Mouse (Mus musculus) ES-Bruce4 (cell line): ENCODE results near the gene 6330403K07Rik. TPM values are rescaled to one million over a fixed set of nuclear protein-coding genes. Genes with fewer than 3 reads are reported as not detected.
A peak's percentile ranks its signal among the peaks of the same experiment; 100 is the strongest.

Experiments used
- H3K27ac ChIP-seq: 2 replicates; pipeline ENCODE4 v1.5.1; 2012; ENCODE audit warnings: low read length, inconsistent platforms; ENCODE audit not compliant: insufficient read depth
- H3K27me3 ChIP-seq: 2 replicates; pipeline ENCODE4 v1.6.1; 2012; ENCODE audit warnings: mild to moderate bottlenecking, low read length, inconsistent platforms; ENCODE audit not compliant: control insufficient read depth, poor library complexity, insufficient read depth, severe bottlenecking
- H3K36me3 ChIP-seq: 2 replicates; pipeline ENCODE4 v1.6.1; 2012; ENCODE audit warnings: inconsistent platforms, mild to moderate bottlenecking, low read length, moderate library complexity; ENCODE audit not compliant: control insufficient read depth, poor library complexity, insufficient read depth, severe bottlenecking
- H3K4me1 ChIP-seq: one replicate; pipeline ENCODE4 v1.8.1; 2011; ENCODE audit warnings: low read length; ENCODE audit not compliant: control insufficient read depth, insufficient read depth
- H3K4me3 ChIP-seq: 2 replicates; pipeline ENCODE4 v1.5.1; 2011; ENCODE audit warnings: low read depth, mild to moderate bottlenecking, low read length
- H3K9ac ChIP-seq: 2 replicates; pipeline ENCODE4 v1.6.1; 2012; ENCODE audit warnings: low read depth, mild to moderate bottlenecking, inconsistent platforms; ENCODE audit not compliant: poor library complexity, severe bottlenecking
- H3K9me3 ChIP-seq: replicated peaks from 2 replicates; pipeline ENCODE4 v1.6.1; 2012; ENCODE audit warnings: mild to moderate bottlenecking, low read length, inconsistent platforms; ENCODE audit not compliant: control insufficient read depth, poor library complexity, insufficient read depth, severe bottlenecking
- CTCF ChIP-seq: IDR thresholded peaks from one replicate; pipeline ENCODE4 v1.8.1; 2011; ENCODE audit warnings: low read depth, low read length
- EP300 ChIP-seq: IDR thresholded peaks from 2 replicates; pipeline ENCODE4 v1.6.1; 2011; ENCODE audit warnings: low read depth, low read length; ENCODE audit not compliant: insufficient read depth
- POLR2A ChIP-seq: IDR thresholded peaks from one replicate; pipeline ENCODE4 v1.8.1; 2011; ENCODE audit warnings: low read length; ENCODE audit not compliant: insufficient read depth
- polyA plus RNA-seq: library from polyadenylated mRNA; stranded (reverse); fragments of >200 nt; gene quantifications from 2 replicates; pipeline ENCODE4 v1.2.4, GENCODE M21; 2011; ENCODE audit warnings: low read depth; ENCODE audit not compliant: missing spikeins, insufficient read depth, insufficient read length

The 6330403K07Rik gene
- polyA plus RNA-seq, 1 experiment: 4.3 TPM

- TF ChIP-seq CTCF (no peak), EP300 (0 out of 2 replicates have a peak, but pooled peaks have one; percentile 26)
- H3K4me3 ChIP-seq: peak within 1 kb of the TSS; percentile 84
- no peak within 1 kb of the TSS for H3K27ac ChIP-seq
- no peaks in the 10 kb centered on the region for H3K27me3 ChIP-seq
- no peaks in the 10 kb centered on the region for H3K4me1 ChIP-seq
- no peaks in the 10 kb centered on the region for H3K9me3 ChIP-seq
- peaks cover 22% of the 10 kb centered on the region for H3K36me3 ChIP-seq
- peak within 1 kb of the TSS; percentile 95 for H3K9ac ChIP-seq
These were observed 29.0 kb downstream of the 6330403K07Rik start, which contains the start of gene Dhx33 for GRCm38 (mm10) chr11:71004316-71004773. Gene Dhx33, minus strand, starts transcription at chr11:71004437.

GRCm38 (mm10) chr11:71003611-71004315 lies 29.6 kb downstream of the 6330403K07Rik start:
- Histone ChIP-seq H3K36me3 (peaks cover 25% of the 10 kb centered on the region), H3K27ac (no peak overlapping the region), H3K4me3 (peak overlapping the region; percentile 84), H3K27me3 (no peaks in the 10 kb centered on the region), H3K9ac (peak overlapping the region; percentile 95), H3K4me1 (no peaks in the 10 kb centered on the region), H3K9me3 (no peaks in the 10 kb centered on the region)
- TF ChIP-seq POLR2A (no peak), CTCF (no peak), EP300 (no peak)

DNA sequence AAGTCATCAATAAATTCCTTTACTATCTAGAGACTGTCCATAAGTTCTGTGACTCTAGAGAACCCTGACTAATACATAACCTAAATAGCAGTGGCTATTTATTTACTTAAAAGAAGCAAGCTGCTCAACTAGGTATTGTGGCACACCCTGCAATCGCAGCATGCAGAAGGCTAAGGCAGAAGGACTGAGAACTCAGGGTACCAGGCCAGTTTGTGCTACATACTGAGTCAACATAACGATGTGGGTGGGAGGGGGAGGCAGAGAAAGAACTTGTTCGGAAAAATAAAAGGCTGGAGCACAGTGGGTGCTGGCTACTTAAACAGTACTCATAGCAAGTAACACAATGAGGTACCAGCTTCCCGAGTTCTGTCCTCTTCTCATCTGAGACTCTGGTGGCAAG lies 32.1 kb downstream of the 6330403K07Rik start:
- TF ChIP-seq EP300 (no peak), POLR2A (no peak), CTCF (no peak)
- Histone ChIP-seq H3K4me3 (no peak overlapping the region), H3K27ac (no peak overlapping the region), H3K9ac (no peak overlapping the region), H3K4me1 (no peaks in the 10 kb centered on the region), H3K36me3 (peaks cover 36% of the 10 kb centered on the region), H3K9me3 (no peaks in the 10 kb centered on the region), H3K27me3 (no peaks in the 10 kb centered on the region)

- Histone ChIP-seq H3K36me3 (peaks cover 64% of the 10 kb centered on the region), H3K9ac (peak within 1 kb of the TSS; percentile 83), H3K27me3 (no peaks in the 10 kb centered on the region), H3K4me3 (peak within 1 kb of the TSS; percentile 90), H3K4me1 (no peaks in the 10 kb centered on the region), H3K9me3 (no peaks in the 10 kb centered on the region), H3K27ac (0 out of 2 replicates have a peak within 1 kb of the TSS, but pooled peaks have one; percentile 9)
- TF ChIP-seq EP300 (peak; percentile 72; the same call in 1 of the 2 replicates), POLR2A (peak; percentile 38), CTCF (peak; percentile 90)
These were observed 50.6 kb downstream of the 6330403K07Rik start, which contains the start of gene C1qbp for GRCm38 (mm10) chr11:70982557-70983228. Gene C1qbp, minus strand, starts transcription at chr11:70983026.

GRCm38 (mm10) chr11:70982030-70982429 lies 51.3 kb downstream of the 6330403K07Rik start:
- Histone ChIP-seq H3K4me3 (peak overlapping the region; percentile 90), H3K36me3 (peaks cover 64% of the 10 kb centered on the region), H3K9me3 (no peaks in the 10 kb centered on the region), H3K27ac (0 out of 2 replicates have a peak overlapping the region, but pooled peaks have one; percentile 9), H3K9ac (peak overlapping the region; percentile 83), H3K27me3 (no peaks in the 10 kb centered on the region), H3K4me1 (no peaks in the 10 kb centered on the region)
- TF ChIP-seq EP300: no peak
- TF ChIP-seq CTCF: no peak
- TF ChIP-seq POLR2A: no peak

Other genes starting within 250 kb of the 6330403K07Rik start
- gene Scimp, start 220.9 kb downstream of the 6330403K07Rik start, polyA plus RNA-seq: not detected in 2 replicates
- 46.4 and 50.9 TPM in 2 replicates for gene Rabep1, start 188.7 kb downstream of the 6330403K07Rik start, polyA plus RNA-seq
- gene Nup88, start 63.5 kb downstream of the 6330403K07Rik start, polyA plus RNA-seq: 219 and 227 TPM in 2 replicates
- 49.5 TPM in 2 replicates for gene Rpain, start 63.3 kb downstream of the 6330403K07Rik start, polyA plus RNA-seq
- gene C1qbp, start 50.5 kb downstream of the 6330403K07Rik start, polyA plus RNA-seq: 398 and 407 TPM in 2 replicates
- gene Dhx33, start 29.1 kb downstream of the 6330403K07Rik start, polyA plus RNA-seq: 32.3 and 32.8 TPM in 2 replicates
- gene Mis12, start 13.9 kb downstream of the 6330403K07Rik start, polyA plus RNA-seq: 35.6 and 36.7 TPM in 2 replicates
- 31.8 and 32.4 TPM in 2 replicates for gene Derl2, start 13.7 kb downstream of the 6330403K07Rik start, polyA plus RNA-seq
- not detected in 2 replicates for gene Nlrp1a, start 111.2 kb upstream of the 6330403K07Rik start, polyA plus RNA-seq
- gene Nlrp1b, start 197.2 kb upstream of the 6330403K07Rik start, polyA plus RNA-seq: not detected in 2 replicates